Mouse (Mus musculus): ENCODE results near the gene Hoxd13. TPM values are rescaled to one million over a fixed set of nuclear protein-coding genes. Genes with fewer than 3 reads are reported as not detected.

Hoxd13 gene
- not detected in 2 replicates for polyA plus RNA-seq (2012; rRNA removed; ENCODE audit: low replicate concordance)

GRCm38 (mm10) chr2:74667842-74668357 is at the start of gene Hoxd13:
Gene Hoxd13 (plus strand): TSS chr2:74668310.

DNA sequence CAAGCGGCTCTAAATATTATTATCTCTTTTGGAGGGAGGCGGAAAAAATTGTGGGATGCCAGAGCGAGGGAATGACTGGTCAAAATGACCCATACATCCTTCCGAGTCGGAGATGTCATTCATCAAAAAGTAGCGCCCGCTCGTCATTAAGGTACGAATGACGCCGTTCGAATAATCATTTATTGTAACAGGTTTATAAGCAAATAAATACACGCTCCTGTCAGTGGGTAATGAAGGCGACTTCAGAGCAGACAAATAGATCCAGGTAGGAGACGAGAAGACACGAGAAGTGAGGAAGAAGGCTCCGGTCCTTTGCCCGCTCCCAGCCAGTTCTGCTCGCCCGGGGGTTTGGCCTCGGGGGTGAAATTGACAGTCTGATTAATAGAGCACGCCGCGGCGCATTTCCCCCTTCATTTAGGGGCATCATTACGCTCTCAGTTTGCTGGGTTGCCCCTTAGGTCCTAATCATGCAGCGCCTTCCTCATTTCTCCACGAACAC is 8.6 kb upstream of the Hoxd13 start, which contains the start of gene Evx2:
Gene Evx2, minus strand, starts transcription at position 51 of the 499 bp plus-strand sequence.

DNA sequence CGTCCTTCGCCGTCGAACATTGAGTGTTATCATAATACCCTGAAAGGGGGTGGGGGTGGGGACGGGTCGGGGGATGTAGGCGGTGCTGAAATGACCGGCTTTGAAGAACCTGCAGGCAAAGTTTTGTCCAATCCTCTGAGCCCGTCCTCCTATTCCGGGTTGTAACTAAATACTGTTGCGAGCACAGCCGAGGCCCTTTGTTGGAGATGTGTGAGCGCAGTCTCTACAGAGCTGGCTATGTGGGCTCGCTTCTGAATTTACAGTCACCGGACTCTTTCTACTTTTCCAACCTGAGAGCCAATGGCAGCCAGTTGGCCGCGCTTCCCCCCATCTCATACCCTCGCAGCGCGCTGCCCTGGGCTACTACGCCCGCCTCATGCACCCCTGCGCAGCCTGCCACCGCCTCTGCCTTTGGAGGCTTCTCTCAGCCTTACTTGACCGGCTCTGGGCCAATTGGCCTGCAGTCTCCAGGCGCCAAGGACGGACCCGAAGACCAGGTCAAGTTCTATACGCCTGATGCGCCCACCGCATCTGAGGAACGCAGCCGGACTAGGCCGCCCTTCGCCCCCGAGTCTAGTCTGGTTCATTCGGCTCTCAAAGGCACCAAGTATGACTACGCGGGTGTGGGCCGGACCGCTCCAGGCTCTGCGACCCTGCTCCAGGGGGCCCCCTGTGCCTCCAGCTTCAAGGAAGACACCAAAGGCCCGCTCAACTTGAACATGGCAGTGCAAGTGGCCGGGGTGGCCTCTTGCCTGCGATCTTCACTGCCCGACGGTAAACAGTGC is 7.0 kb downstream of the Hoxd13 start, which contains the start of gene Hoxd12:
Gene Hoxd12, plus strand, starts transcription at position 133 of the 785 bp plus-strand sequence.

GRCm38 (mm10) chr2:74678891-74679595 is 10.9 kb downstream of the Hoxd13 start, which contains the start of gene Hoxd11:
Gene Hoxd11 (plus strand): TSS chr2:74679557.

GRCm38 (mm10) chr2:74691022-74691951 is 23.2 kb downstream of the Hoxd13 start, which contains the start of gene Hoxd10:
Gene Hoxd10 (plus strand): TSS chr2:74691924.

DNA sequence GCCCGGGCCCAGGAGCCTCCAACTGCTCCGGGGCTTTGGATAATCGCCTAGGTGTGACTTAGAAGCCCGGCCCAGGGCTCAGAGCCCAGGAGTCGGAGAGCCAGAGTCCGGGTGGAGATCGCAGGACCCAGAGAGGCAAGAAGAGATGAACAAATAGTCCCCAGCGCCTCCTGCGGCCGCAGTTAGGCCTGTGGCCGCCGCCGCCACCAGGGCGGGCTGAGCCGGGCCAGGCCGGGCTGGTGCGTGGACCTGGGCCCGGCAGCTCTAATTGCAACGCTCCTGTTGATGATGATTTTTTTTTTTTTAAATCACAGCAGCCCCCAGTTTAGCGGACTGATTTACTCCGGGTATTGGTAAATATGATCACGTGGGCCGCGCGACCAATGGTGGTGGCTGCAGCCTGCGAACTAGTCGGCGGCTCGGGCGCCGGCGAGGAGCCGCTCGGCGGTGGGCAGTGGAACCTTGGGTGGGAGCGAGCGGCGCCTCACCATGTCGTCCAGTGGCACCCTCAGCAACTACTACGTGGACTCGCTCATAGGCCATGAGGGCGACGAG is 29.5 kb downstream of the Hoxd13 start, which contains the start of gene Hoxd9:
Gene Hoxd9, plus strand, starts transcription at position 161 of the 555 bp plus-strand sequence.

GRCm38 (mm10) chr2:74704393-74704998 is 36.4 kb downstream of the Hoxd13 start, which contains the start of gene Hoxd8:
Gene Hoxd8 (plus strand): TSS chr2:74704615.

GRCm38 (mm10) chr2:74711721-74712621 is 43.9 kb downstream of the Hoxd13 start, which contains the start of the genes Hoxd3 and Hoxd4:
Gene Hoxd3 (plus strand): TSS chr2:74711927.
Gene Hoxd4 (plus strand): TSS chr2:74711929.

Other genes starting within 250 kb of the Hoxd13 start
- gene Lnpk, start 88.9 kb upstream of the Hoxd13 start, polyA plus RNA-seq (2012; rRNA removed; ENCODE audit: low replicate concordance): 4.4 and 8.6 TPM in 2 replicates
- gene Evx2, start 8.8 kb upstream of the Hoxd13 start, polyA plus RNA-seq (2012; rRNA removed; ENCODE audit: low replicate concordance): not detected in 2 replicates
- not detected in 2 replicates for gene Hoxd12, start 6.7 kb downstream of the Hoxd13 start, polyA plus RNA-seq (2012; rRNA removed; ENCODE audit: low replicate concordance)
- gene Hoxd11, start 11.2 kb downstream of the Hoxd13 start, polyA plus RNA-seq (2012; rRNA removed; ENCODE audit: low replicate concordance): not detected in 2 replicates
- gene Hoxd10, start 23.6 kb downstream of the Hoxd13 start, polyA plus RNA-seq (2012; rRNA removed; ENCODE audit: low replicate concordance): 0.22 and 0.79 TPM in 2 replicates
- 4.1 and 8.7 TPM in 2 replicates for gene Hoxd9, start 29.4 kb downstream of the Hoxd13 start, polyA plus RNA-seq (2012; rRNA removed; ENCODE audit: low replicate concordance)
- 12.1 and 14.3 TPM in 2 replicates for gene Hoxd8, start 36.3 kb downstream of the Hoxd13 start, polyA plus RNA-seq (2012; rRNA removed; ENCODE audit: low replicate concordance)
- gene Hoxd3, start 43.6 kb downstream of the Hoxd13 start, polyA plus RNA-seq (2012; rRNA removed; ENCODE audit: low replicate concordance): 4.1 and 4.8 TPM in 2 replicates
- 8.3 and 29.3 TPM in 2 replicates for gene Hoxd4, start 43.6 kb downstream of the Hoxd13 start, polyA plus RNA-seq (2012; rRNA removed; ENCODE audit: low replicate concordance)
- 1.6 and 2.1 TPM in 2 replicates for gene Gm28230, start 58.4 kb downstream of the Hoxd13 start, polyA plus RNA-seq (2012; rRNA removed; ENCODE audit: low replicate concordance)
- gene Hoxd1, start 94.7 kb downstream of the Hoxd13 start, polyA plus RNA-seq (2012; rRNA removed; ENCODE audit: low replicate concordance): not detected in 2 replicates
- 42.8 and 49.0 TPM in 2 replicates for gene Mtx2, start 157.5 kb downstream of the Hoxd13 start, polyA plus RNA-seq (2012; rRNA removed; ENCODE audit: low replicate concordance)